Mouse (Mus musculus) neural tube, embryonic 15.5 days (tissue): ENCODE data around the gene Gnl1. TPM values are rescaled to one million over a fixed set of nuclear protein-coding genes. Genes with fewer than 3 reads are reported as not detected.

Source experiments
- ATAC-seq: fragments of 200-750 bp; cut with Nextera tagmentation; 2 replicates; pipeline ENCODE4 v1.8.0; 2017; ENCODE audit warnings: mild to moderate bottlenecking, moderate TSS enrichment, moderate library complexity; ENCODE audit not compliant: low FRiP score
- H3K27ac ChIP-seq: fragments of 300-500 bp; sonication (generic); replicated peaks from 2 replicates; pipeline ENCODE4 v1.5.1; 2015; ENCODE audit warnings: mild to moderate bottlenecking, inconsistent platforms
- H3K27me3 ChIP-seq: fragments of 300-500 bp; sonication (generic); replicated peaks from 2 replicates; pipeline ENCODE4 v1.6.1; 2015; ENCODE audit warnings: inconsistent platforms
- H3K36me3 ChIP-seq: fragments of 300-500 bp; sonication (generic); 2 replicates; pipeline ENCODE4 v1.6.1; 2015; ENCODE audit warnings: inconsistent platforms
- H3K4me1 ChIP-seq: fragments of 300-500 bp; sonication (generic); 2 replicates; pipeline ENCODE4 v1.6.1; 2015; ENCODE audit warnings: inconsistent platforms
- H3K4me2 ChIP-seq: fragments of 300-500 bp; sonication (generic); 2 replicates; pipeline ENCODE4 v1.6.1; 2015; ENCODE audit warnings: inconsistent platforms, mild to moderate bottlenecking, moderate library complexity
- H3K4me3 ChIP-seq: fragments of 300-500 bp; sonication (generic); replicated peaks from 2 replicates; pipeline ENCODE4 v1.5.1; 2015; ENCODE audit warnings: mild to moderate bottlenecking, inconsistent platforms
- H3K9ac ChIP-seq: fragments of 300-500 bp; sonication (generic); replicated peaks from 2 replicates; pipeline ENCODE4 v1.6.1; 2015; ENCODE audit warnings: mild to moderate bottlenecking, inconsistent platforms
- H3K9me3 ChIP-seq: fragments of 300-500 bp; sonication (generic); replicated peaks from 2 replicates; pipeline ENCODE4 v1.6.1; 2016; ENCODE audit warnings: inconsistent platforms
- WGBS: fragments of 180-500 bp; shearing (Covaris S2); methylation state at CpG from one replicate; pipeline ENCODE4 v1.1.7; 2015; ENCODE audit warnings: mixed read lengths; 5-methylcytosine and 5-hydroxymethylcytosine counted together
- polyA plus RNA-seq: library from polyadenylated mRNA; unstranded; fragments of >200 nt; fragmentation: Nextera tagmentation; extraction: Ambion mirVana; gene quantifications from 2 replicates; pipeline ENCODE4 v1.2.1, GENCODE M21; 2015

Gene Gnl1
- polyA plus RNA-seq, 1 experiment from 2014 or later, result 67.4 TPM

DNA sequence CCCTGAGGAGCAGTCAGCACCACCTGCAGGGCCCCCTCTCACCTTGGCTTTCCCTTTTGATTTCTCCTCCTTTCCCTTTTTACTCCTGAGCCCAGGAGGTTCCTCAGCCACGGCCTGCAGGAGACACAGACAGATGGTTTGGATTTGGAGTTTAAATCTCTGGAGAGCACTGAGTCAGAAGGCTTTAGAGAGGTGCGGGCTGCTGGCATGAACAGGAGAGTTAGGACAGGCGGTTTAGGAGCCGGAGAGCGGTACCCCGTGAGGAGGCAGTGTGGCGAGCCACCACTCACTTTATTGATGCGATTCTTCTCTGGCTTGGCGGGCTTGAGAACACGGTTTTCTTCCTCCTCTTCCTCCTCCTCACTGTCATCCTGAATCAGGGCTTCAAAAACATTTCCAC is 16.4 kb upstream of the Gnl1 start:
- WGBS, result 89% methylated on average over 10 of the region's 10 CpGs

DNA sequence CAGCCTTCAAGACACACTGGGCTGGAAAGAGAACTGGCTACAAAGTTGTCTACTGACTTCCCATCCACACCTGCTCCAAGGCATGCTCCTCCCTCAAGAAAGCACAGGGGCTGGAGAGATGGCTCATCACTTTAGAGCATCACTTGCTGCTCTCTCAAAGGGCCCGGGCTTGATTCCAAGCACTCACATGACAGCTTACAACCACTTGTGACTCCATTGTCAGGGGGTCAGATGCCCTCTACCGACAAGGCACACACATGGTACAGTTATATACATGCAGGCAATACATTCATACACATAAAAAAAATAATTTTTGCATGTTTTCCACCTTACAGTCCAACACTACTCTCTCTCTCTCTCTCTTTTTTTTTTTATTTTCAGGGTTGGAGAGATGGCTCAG is 12.0 kb upstream of the Gnl1 start:
- peaks cover 33% of the 10 kb centered on the region for H3K4me1 ChIP-seq
- no peak for ATAC-seq
- no peak overlapping the region for H3K9ac ChIP-seq
- H3K4me3 ChIP-seq, result no peak overlapping the region
- 99% methylated on average over 2 of the region's 2 CpGs for WGBS
- H3K27ac ChIP-seq, result no peak overlapping the region
- H3K9me3 ChIP-seq, result no peaks in the 10 kb centered on the region
- H3K27me3 ChIP-seq, result no peaks in the 10 kb centered on the region
- H3K36me3 ChIP-seq, result peaks cover 38% of the 10 kb centered on the region
- no peak overlapping the region for H3K4me2 ChIP-seq

More for the DNA sequence above, 16.4 kb upstream of the Gnl1 start:
- H3K9me3 ChIP-seq, result no peaks in the 10 kb centered on the region
- no peak for ATAC-seq
- H3K4me3 ChIP-seq, result no peak overlapping the region
- H3K9ac ChIP-seq, result no peak overlapping the region
- H3K4me1 ChIP-seq, result peaks cover 14% of the 10 kb centered on the region
- H3K27me3 ChIP-seq, result no peaks in the 10 kb centered on the region
- no peak overlapping the region for H3K27ac ChIP-seq
- peaks cover 72% of the 10 kb centered on the region for H3K36me3 ChIP-seq
- H3K4me2 ChIP-seq, result no peak overlapping the region

DNA sequence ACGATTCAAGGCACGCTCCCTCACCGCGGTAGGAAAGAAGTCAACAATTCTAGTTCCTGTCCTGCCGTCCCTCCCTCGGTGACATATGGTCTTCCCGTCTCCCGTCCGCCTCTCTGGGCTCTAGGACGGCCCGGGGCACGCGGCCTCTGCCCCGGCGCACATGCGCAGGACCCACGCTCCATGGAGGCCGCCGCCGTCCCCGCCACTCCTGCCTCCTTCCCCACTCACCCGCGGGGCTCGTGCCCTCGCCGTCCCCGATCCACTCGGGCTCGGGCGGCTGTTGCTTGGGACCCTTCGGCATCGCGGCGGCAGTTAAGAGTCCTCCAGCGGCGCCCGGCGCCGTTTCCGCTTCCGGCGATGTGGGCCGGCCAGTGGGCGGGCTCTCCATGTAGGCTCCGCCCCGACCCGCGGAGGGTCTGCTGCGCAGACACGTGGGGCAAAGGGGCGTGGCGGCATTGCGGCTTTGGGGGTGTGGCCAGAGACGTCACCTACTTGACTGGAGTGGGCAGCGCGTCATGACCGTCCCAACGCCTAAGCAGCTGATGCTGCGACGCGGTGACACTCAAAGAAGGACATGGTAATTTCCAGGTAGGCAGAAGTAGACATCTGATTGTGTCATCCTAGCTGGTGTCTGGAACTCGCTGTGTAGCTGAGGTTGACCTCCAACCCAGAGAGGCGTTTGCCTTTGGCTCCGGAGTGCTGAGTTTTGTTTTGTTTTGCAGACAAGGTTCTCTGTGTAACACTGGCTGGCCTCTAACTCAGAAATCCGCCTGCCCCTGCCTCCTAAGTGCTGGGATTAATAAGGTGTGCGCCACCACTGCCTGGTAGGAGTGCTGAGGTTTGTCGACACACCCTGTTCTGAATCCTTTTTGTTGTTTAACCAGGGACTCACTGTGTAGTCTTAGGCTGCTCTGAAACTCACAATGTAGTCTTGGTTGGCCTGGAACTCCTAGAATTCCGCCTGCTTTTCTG is 9.9 kb upstream of the Gnl1 start, which contains the start of gene Abcf1:
TSS of gene Abcf1 (minus strand) at position 344 of the 972 bp plus-strand sequence.
- ATAC-seq, result peak; percentile 96
- 1% methylated on average over 68 of the region's 68 CpGs for WGBS

DNA sequence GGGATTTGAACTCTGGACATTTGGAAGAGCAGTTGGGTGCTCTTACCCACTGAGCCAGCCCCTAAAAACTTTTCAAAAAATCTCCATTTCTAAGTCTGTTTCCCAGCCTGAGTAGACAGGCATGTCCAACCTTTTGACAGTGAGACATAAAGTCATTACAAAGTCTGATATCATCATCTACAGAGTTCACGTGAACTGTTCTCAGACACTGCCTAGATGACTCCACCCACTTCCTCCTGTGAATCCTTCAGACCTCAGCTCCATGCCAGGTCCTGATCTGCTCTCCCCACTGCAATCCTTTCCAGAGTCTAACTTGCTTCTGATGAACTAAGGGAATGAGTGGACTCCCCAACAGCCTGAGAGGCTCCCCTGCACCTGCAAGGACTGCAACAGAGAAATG is 7.5 kb upstream of the Gnl1 start:
- Histone ChIP-seq H3K4me3 (no peak overlapping the region), H3K4me2 (no peak overlapping the region), H3K4me1 (peaks cover 31% of the 10 kb centered on the region), H3K27ac (no peak overlapping the region), H3K9me3 (no peaks in the 10 kb centered on the region), H3K36me3 (peaks cover 35% of the 10 kb centered on the region), H3K27me3 (no peaks in the 10 kb centered on the region), H3K9ac (no peak overlapping the region)
- WGBS, result 74% methylated on average over 1 of the region's 1 CpGs
- no peak for ATAC-seq

More for the DNA sequence above, 9.9 kb upstream of the Gnl1 start, which contains the start of gene Abcf1:
- Histone ChIP-seq H3K27ac (peak within 1 kb of the TSS; percentile 82), H3K27me3 (no peaks in the 10 kb centered on the region), H3K4me1 (peaks cover 33% of the 10 kb centered on the region), H3K36me3 (peaks cover 36% of the 10 kb centered on the region), H3K4me2 (peak within 1 kb of the TSS; percentile 86), H3K4me3 (peak within 1 kb of the TSS; percentile 76), H3K9me3 (no peaks in the 10 kb centered on the region), H3K9ac (peak within 1 kb of the TSS; percentile 78)

DNA sequence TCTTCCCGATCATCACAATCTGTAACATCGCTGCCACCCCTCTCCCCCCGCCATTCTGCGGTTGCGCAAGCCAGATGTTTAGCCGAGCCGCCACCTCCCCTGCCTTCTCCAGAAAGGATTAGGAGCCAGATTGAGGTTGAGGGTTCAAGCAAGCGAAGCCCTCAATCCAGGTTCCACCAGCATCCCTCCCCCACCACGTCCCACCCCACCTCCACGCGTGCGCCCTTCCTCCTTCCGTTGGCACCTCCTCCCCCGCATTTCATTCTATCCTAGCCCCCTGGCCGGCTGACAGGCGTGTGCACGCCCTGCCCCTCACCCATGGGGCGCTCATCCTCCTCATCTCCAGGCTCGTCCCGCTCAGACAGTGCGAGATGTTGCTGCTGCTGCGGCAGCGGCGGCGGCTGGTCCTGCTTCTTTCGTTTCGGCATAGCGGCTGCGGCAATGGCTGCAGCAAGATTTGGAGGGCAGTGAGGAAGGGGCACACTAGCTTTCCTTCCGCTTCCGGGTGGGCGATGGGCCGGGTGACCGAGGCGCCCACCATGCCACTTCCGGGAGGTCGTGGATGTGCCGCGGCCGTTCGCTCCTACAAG is 745 bp upstream of the Gnl1 start:
- Histone ChIP-seq H3K4me3 (peak overlapping the region; percentile 94), H3K9me3 (no peaks in the 10 kb centered on the region), H3K36me3 (peaks cover 39% of the 10 kb centered on the region), H3K4me2 (peak overlapping the region; percentile 80), H3K27ac (peak overlapping the region; percentile 98), H3K9ac (peak overlapping the region; percentile 91), H3K4me1 (peaks cover 33% of the 10 kb centered on the region), H3K27me3 (no peaks in the 10 kb centered on the region)
- peak; percentile 91 for ATAC-seq
- under 1% methylated on average over 41 of the region's 41 CpGs for WGBS

DNA sequence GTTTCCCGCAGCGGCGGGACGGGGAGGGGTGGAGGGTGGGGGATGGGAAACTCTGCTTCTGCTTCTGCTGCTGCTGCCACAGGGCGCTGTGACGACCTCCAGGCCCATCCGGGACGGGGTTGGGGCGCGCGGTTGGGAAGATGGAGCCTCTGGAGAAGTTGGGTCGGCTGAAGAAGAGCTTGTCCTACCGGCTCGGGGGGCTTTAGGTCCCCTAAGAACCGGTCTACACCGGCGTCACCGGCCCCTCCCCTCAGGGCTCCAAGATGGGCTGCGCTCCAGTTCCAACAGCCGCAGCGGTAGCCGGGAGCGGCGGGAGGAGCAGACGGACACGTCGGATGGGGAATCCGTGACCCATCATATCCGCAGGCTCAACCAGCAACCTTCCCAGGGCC is 708 bp downstream of the Gnl1 start:
- WGBS, result under 1% methylated on average over 29 of the region's 29 CpGs
- H3K4me1 ChIP-seq, result peaks cover 33% of the 10 kb centered on the region
- peak overlapping the region; percentile 94 for H3K4me3 ChIP-seq
- peak overlapping the region; percentile 98 for H3K27ac ChIP-seq
- H3K36me3 ChIP-seq, result peaks cover 38% of the 10 kb centered on the region
- no peaks in the 10 kb centered on the region for H3K27me3 ChIP-seq
- ATAC-seq, result peak; percentile 15
- H3K4me2 ChIP-seq, result peak overlapping the region; percentile 80
- no peaks in the 10 kb centered on the region for H3K9me3 ChIP-seq
- H3K9ac ChIP-seq, result peak overlapping the region; percentile 91

DNA sequence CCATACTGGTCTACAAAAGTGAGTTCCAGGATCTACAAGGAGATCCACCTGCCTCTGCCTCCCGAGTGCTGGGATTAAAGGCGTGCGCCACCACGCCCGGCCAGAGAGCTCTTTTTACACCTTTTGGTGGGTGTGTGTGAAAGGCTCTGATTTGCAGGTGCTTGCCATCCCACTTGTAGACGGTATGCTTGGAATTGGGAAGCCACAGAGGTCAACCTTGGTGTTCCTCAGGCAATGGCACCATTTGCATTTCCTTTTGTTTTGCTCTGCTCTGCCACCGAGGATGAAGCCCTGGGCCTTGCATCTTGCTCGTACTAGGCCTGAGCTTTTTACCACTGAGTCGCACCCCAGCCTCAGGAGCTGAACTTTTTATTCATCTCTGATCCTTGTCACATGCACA is 2.1 kb downstream of the Gnl1 start:
- no peak for ATAC-seq
- H3K27me3 ChIP-seq, result no peaks in the 10 kb centered on the region
- H3K4me3 ChIP-seq, result no peak overlapping the region
- WGBS, result 92% methylated on average over 9 of the region's 9 CpGs
- H3K36me3 ChIP-seq, result peaks cover 48% of the 10 kb centered on the region
- H3K4me1 ChIP-seq, result peaks cover 33% of the 10 kb centered on the region
- H3K9me3 ChIP-seq, result no peaks in the 10 kb centered on the region
- H3K4me2 ChIP-seq, result peak overlapping the region; percentile 80; the same call in 1 of the 2 replicates
- no peak overlapping the region for H3K27ac ChIP-seq
- no peak overlapping the region for H3K9ac ChIP-seq

GRCm38 (mm10) chr17:35991781-35992180 is 12.1 kb downstream of the Gnl1 start:
- H3K36me3 ChIP-seq, result peaks cover 29% of the 10 kb centered on the region
- no peak overlapping the region for H3K4me2 ChIP-seq
- no peak for ATAC-seq
- H3K4me1 ChIP-seq, result peaks cover 14% of the 10 kb centered on the region
- H3K9me3 ChIP-seq, result no peaks in the 10 kb centered on the region
- H3K27me3 ChIP-seq, result no peaks in the 10 kb centered on the region
- H3K4me3 ChIP-seq, result no peak overlapping the region
- no peak overlapping the region for H3K9ac ChIP-seq
- H3K27ac ChIP-seq, result no peak overlapping the region
- WGBS, result 57% methylated on average over 10 of the region's 10 CpGs

DNA sequence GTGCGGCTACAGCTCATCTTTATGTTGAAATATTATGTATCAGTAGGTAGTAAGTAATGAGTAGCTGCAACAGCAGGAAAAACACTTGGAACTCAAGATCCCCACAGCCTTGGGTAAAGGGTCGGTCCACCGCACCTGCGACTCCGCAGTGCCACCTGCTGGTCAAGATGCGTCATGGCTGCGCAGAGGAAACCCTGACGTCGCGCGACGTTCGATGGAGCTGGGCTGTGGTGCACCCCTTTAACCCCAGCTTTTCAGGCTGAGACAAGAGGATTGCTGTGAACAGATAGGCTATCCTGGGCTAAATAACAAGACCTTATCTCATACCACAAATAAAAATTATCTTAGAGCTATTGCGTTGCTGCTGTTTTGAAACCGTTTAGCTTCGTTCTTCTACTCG is 14.0 kb downstream of the Gnl1 start:
- peak; percentile 80 for ATAC-seq
- 7% methylated on average over 17 of the region's 17 CpGs for WGBS

GRCm38 (mm10) chr17:35994175-35994878 is 14.7 kb downstream of the Gnl1 start:
- Histone ChIP-seq H3K27ac (peak overlapping the region; percentile 82), H3K4me1 (peaks cover 30% of the 10 kb centered on the region), H3K4me3 (peak overlapping the region; percentile 56), H3K9ac (peak overlapping the region; percentile 63), H3K4me2 (peak overlapping the region; percentile 63), H3K9me3 (no peaks in the 10 kb centered on the region), H3K27me3 (no peaks in the 10 kb centered on the region), H3K36me3 (peaks cover 4% of the 10 kb centered on the region; the same call in 1 of the 2 replicates)
- 3% methylated on average over 31 of the region's 31 CpGs for WGBS
- peak; percentile 84 for ATAC-seq

More for the DNA sequence above, 14.0 kb downstream of the Gnl1 start:
- Histone ChIP-seq H3K9ac (no peak overlapping the region), H3K36me3 (peaks cover 10% of the 10 kb centered on the region), H3K9me3 (no peaks in the 10 kb centered on the region), H3K4me1 (peaks cover 30% of the 10 kb centered on the region), H3K4me3 (peak overlapping the region; percentile 56), H3K4me2 (peak overlapping the region; percentile 63), H3K27me3 (no peaks in the 10 kb centered on the region), H3K27ac (peak overlapping the region; percentile 60)

- no peak for ATAC-seq
- H3K4me3 ChIP-seq, result peak overlapping the region; percentile 56
- no peaks in the 10 kb centered on the region for H3K9me3 ChIP-seq
- H3K27ac ChIP-seq, result peak overlapping the region; percentile 82
- H3K4me2 ChIP-seq, result peak overlapping the region; percentile 63
- H3K36me3 ChIP-seq, result no peaks in the 10 kb centered on the region
- peak overlapping the region; percentile 63 for H3K9ac ChIP-seq
- H3K27me3 ChIP-seq, result no peaks in the 10 kb centered on the region
- H3K4me1 ChIP-seq, result peaks cover 30% of the 10 kb centered on the region
- WGBS, result 2% methylated on average over 14 of the region's 14 CpGs
Observed at GRCm38 (mm10) chr17:35994879-35995240, 15.2 kb downstream of the Gnl1 start.
